Mouse (Mus musculus): ENCODE data around the gene Wdr83os. TPM values are rescaled to one million over a fixed set of nuclear protein-coding genes. Genes with fewer than 3 reads are reported as not detected.
"Not testable (repeated sequence)": the region's sequence is repeated elsewhere in the genome, so short reads cannot be mapped to it uniquely, and the experiment has no call there.

Wdr83os gene
- polyA plus RNA-seq, 1 experiment from 2014 or later = 87.7 TPM

DNA sequence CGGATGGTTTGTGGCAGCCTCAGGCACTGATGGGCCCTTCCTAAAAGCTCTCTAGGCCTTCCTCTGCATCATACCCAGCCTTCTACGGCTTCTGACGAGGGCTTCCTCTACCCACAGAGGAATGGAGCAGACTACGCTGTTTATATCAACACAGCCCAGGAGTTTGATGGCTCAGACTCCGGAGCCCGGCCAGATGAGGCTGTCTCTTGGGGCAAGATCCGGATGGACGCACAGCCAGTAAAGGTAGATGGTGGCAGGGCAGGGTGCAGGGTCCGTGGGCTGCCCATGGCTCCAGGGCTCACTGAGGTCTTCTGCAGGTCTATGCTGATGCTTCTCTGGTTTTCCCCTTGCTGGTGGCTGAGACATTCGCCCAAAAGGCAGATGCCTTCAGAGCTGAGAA, 5.9 kb upstream of the Wdr83os start:
- no peaks in the 10 kb centered on the region for H3K9me3 ChIP-seq (replicated peaks)
- H3K27ac ChIP-seq = peak overlapping the region; percentile 81
- H3K9ac ChIP-seq = no peak overlapping the region
- no peak for ATAC-seq
- peaks cover 80% of the 10 kb centered on the region for H3K4me1 ChIP-seq
- WGBS (ENCODE audit: insufficient replicate concordance) = 86% methylated on average over 10 of the region's 10 CpGs
- no peaks in the 10 kb centered on the region for H3K27me3 ChIP-seq (replicated peaks)
- peak overlapping the region; percentile 55; the same call in 1 of the 2 replicates for H3K4me2 ChIP-seq
- H3K36me3 ChIP-seq = peaks cover 63% of the 10 kb centered on the region
- no peak overlapping the region for H3K4me3 ChIP-seq

DNA sequence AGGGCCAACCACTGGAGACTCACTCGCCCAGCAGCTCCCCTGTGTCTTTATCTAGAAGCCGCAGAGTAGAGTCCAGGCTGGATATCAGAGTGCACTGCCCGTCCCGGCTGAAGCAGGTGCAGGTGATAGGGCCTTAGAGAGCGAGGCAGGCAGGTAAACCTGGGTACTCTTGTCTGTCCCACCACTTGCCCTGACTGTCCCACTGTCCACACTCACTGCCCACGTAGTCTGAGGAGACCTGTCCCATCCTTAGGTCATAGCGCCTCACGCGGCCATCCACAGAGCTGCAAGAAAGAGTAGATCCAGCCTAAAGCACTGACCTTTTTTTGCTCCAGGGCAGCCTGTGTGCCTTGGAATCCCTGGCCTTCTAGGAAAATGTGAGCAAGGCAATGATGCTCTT, 4.5 kb upstream of the Wdr83os start:
- H3K4me3 ChIP-seq = peak overlapping the region; percentile 12; the same call in 1 of the 2 replicates
- ATAC-seq = peak; percentile 67
- H3K4me1 ChIP-seq = peaks cover 76% of the 10 kb centered on the region
- H3K9me3 ChIP-seq (replicated peaks) = no peaks in the 10 kb centered on the region
- H3K27ac ChIP-seq = peak overlapping the region; percentile 81
- 50% methylated on average over 9 of the region's 9 CpGs for WGBS (ENCODE audit: insufficient replicate concordance)
- H3K27me3 ChIP-seq (replicated peaks) = no peaks in the 10 kb centered on the region
- H3K4me2 ChIP-seq = peak overlapping the region; percentile 55
- H3K9ac ChIP-seq = peak overlapping the region; percentile 42
- peaks cover 63% of the 10 kb centered on the region for H3K36me3 ChIP-seq

DNA sequence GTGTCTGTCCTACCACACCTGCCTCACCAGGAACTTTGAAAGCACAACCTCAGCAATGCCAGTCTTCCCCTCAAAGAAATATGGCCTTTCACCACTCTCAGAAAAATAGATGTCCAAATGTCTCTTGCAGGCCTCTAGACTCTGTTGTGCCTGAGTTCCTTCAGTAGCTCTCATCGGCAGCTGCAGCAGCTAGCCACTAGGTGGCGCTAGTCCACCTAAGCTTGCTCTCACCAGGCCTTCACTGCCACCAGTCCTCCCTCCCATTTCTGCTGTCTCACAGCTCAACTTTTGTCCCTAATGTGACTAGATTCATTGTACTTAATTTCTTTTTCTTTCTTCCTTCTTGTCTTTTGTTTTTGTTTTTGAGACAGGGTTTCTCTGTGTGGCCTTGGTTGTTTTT, 3.5 kb upstream of the Wdr83os start:
- Histone ChIP-seq H3K27me3 (replicated peaks) (no peaks in the 10 kb centered on the region), H3K4me1 (peaks cover 82% of the 10 kb centered on the region), H3K36me3 (peaks cover 63% of the 10 kb centered on the region), H3K9me3 (replicated peaks) (no peaks in the 10 kb centered on the region), H3K4me2 (no peak overlapping the region), H3K4me3 (no peak overlapping the region), H3K27ac (peak overlapping the region; percentile 81), H3K9ac (peak overlapping the region; percentile 42; the same call in 1 of the 2 replicates)
- ATAC-seq = peak; percentile 38; the same call in 1 of the 2 replicates
- 0% methylated on average over 2 of the region's 2 CpGs for WGBS (ENCODE audit: insufficient replicate concordance)

DNA sequence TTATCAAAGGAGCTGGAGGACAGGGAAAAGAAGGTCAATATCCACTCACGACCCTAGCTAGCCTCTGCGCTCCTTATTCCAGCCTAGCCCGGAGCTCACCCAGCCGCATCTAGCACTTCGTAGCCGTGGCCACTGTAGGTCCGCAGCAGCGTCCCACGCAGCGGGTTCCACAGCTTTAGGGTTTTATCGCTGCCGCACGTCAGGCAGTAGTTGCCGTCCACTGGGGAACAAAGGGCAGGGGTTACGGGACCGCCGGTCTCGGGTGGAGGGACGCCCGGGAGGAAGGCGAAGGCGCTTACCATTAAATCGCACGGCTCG, 367 bp upstream of the Wdr83os start:
- Histone ChIP-seq H3K36me3 (peaks cover 46% of the 10 kb centered on the region), H3K4me1 (peaks cover 82% of the 10 kb centered on the region), H3K9ac (peak overlapping the region; percentile 94), H3K4me2 (peak overlapping the region; percentile 89), H3K9me3 (replicated peaks) (no peaks in the 10 kb centered on the region), H3K27me3 (replicated peaks) (no peaks in the 10 kb centered on the region), H3K27ac (peak overlapping the region; percentile 82), H3K4me3 (peak overlapping the region; percentile 95)
- ATAC-seq = no peak
- 0% methylated on average over 25 of the region's 25 CpGs for WGBS (ENCODE audit: insufficient replicate concordance)

DNA sequence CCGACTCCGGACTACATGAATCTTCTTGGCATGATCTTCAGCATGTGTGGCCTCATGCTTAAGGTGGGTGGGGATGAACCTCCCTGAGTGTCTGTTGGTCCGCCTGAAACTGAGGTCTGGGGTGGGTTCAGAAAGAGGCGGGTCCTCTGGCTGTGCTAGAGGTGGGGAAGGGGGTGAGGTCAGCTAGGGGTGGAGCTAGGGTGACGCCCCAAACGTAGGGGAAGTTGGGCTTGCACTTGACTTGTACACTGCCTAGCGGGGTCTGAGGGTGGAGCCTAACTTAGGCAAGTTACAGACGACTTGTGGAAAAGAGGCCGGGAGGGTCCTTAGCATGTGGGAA, 646 bp downstream of the Wdr83os start, which contains the start of gene Wdr83:
Gene Wdr83 (minus strand): TSS at position 91 of the 340 bp plus-strand sequence.
- H3K4me1 ChIP-seq = peaks cover 77% of the 10 kb centered on the region

DNA sequence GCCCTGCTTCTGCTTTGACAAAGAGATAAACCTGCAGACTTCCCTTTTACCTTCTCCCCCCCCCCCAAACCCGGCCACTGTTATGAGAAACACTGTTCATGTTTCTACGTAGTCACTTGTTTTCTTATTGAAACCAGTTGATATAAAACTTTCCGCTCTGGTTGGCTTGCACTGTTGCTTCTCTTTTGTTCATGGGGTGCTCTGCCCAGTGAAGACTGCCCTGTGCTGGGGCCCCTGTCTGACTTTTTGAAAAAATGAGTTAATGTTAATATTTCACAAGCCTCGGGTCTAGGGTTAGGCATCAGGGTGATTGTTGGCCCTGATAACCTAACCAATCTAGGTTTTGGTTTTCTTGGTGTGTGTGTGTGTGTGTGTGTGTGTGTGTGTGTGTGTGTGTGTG, 1.6 kb downstream of the Wdr83os start:
- not testable (repeated sequence) for H3K9me3 ChIP-seq (replicated peaks)
- Histone ChIP-seq H3K27ac (peak overlapping the region; percentile 82), H3K4me3 (peak overlapping the region; percentile 95; the same call in 1 of the 2 replicates)

More for the DNA sequence above, 646 bp downstream of the Wdr83os start, which contains the start of gene Wdr83:
- Histone ChIP-seq H3K36me3 (peaks cover 46% of the 10 kb centered on the region), H3K9ac (peak within 1 kb of the TSS; percentile 94), H3K4me2 (peak within 1 kb of the TSS; percentile 89), H3K27me3 (replicated peaks) (no peaks in the 10 kb centered on the region), H3K4me3 (peak within 1 kb of the TSS; percentile 95), H3K9me3 (replicated peaks) (no peaks in the 10 kb centered on the region), H3K27ac (peak within 1 kb of the TSS; percentile 82)
- peak; percentile 78 for ATAC-seq
- 0% methylated on average over 9 of the region's 9 CpGs for WGBS (ENCODE audit: insufficient replicate concordance)

DNA sequence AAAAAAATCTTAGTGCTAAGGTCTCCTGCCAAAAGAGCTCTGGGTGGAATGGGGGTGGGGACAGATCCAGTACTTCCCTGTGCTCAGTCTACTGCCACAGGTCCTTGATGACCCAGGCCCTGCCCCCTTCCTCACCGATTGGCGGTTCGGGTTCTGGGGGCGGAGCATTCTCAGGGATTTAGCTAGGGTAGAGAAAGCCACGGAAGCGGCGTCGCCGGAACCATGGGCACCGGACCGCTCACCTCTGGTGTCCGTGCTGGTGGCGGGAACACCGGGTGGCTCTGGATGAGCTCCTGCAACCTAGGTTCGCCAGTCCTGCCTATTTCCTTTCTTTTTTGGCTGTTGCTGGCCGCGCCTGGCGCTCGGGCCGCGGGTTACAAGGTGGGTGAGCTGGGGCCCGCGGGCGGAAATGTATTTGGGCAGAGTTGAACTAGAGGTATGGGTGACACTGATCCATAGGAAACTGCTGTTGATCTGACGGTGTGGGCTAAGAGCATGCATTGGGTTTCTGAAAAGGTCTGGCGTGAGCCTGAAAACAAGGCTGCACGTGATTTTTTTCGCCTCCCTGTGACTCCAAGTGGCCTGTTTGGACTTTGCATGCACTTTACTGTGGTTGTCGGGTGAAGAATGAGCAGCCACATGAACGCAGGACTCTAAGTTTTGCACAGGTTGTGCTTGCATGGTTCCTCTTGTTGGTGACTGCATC, 2.7 kb downstream of the Wdr83os start, which contains the start of gene Man2b1:
Gene Man2b1 (plus strand): TSS at position 163 of the 706 bp plus-strand sequence.
- H3K4me2 ChIP-seq = peak within 1 kb of the TSS; percentile 89
- H3K9me3 ChIP-seq (replicated peaks) = no peaks in the 10 kb centered on the region
- peak; percentile 86 for ATAC-seq
- H3K4me1 ChIP-seq = peaks cover 63% of the 10 kb centered on the region
- peak within 1 kb of the TSS; percentile 94 for H3K9ac ChIP-seq
- H3K27ac ChIP-seq = peak within 1 kb of the TSS; percentile 82
- under 1% methylated on average over 30 of the region's 30 CpGs for WGBS (ENCODE audit: insufficient replicate concordance)
- H3K4me3 ChIP-seq = peak within 1 kb of the TSS; percentile 95
- no peaks in the 10 kb centered on the region for H3K27me3 ChIP-seq (replicated peaks)
- H3K36me3 ChIP-seq = peaks cover 49% of the 10 kb centered on the region

More for the DNA sequence above, 1.6 kb downstream of the Wdr83os start:
- H3K27me3 ChIP-seq (replicated peaks); ATAC-seq: not testable (repeated sequence)
- peaks cover 68% of the 10 kb centered on the region for H3K4me1 ChIP-seq
- peak overlapping the region; percentile 94 for H3K9ac ChIP-seq
- H3K4me2 ChIP-seq = peak overlapping the region; percentile 89
- WGBS (ENCODE audit: insufficient replicate concordance) = 34% methylated on average over 4 of the region's 4 CpGs
- peaks cover 48% of the 10 kb centered on the region for H3K36me3 ChIP-seq

DNA sequence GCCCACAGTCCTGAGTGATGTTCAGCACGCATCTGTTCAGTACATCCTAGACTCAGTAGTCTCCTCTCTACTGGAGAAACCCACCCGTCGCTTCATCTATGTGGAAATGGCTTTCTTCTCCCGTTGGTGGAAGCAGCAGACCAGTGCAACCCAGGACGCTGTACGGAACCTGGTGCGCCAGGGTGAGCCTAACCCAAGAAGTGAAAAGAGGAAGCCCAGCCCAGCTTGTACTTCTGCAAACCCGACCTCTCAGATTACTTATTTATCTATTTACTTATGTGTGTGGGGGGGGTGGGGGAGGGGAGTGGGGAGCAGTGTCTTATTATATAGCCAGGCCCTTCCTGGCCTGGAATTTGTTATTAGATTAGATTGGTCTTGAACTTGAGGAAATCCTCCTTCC, 4.1 kb downstream of the Wdr83os start:
- Histone ChIP-seq H3K27me3 (replicated peaks) (no peaks in the 10 kb centered on the region), H3K27ac (no peak overlapping the region), H3K9ac (no peak overlapping the region), H3K4me2 (peak overlapping the region; percentile 89), H3K4me1 (peaks cover 49% of the 10 kb centered on the region), H3K9me3 (replicated peaks) (no peaks in the 10 kb centered on the region), H3K4me3 (peak overlapping the region; percentile 72; the same call in 1 of the 2 replicates), H3K36me3 (peaks cover 51% of the 10 kb centered on the region)
- ATAC-seq = no peak
- 45% methylated on average over 8 of the region's 8 CpGs for WGBS (ENCODE audit: insufficient replicate concordance)

DNA sequence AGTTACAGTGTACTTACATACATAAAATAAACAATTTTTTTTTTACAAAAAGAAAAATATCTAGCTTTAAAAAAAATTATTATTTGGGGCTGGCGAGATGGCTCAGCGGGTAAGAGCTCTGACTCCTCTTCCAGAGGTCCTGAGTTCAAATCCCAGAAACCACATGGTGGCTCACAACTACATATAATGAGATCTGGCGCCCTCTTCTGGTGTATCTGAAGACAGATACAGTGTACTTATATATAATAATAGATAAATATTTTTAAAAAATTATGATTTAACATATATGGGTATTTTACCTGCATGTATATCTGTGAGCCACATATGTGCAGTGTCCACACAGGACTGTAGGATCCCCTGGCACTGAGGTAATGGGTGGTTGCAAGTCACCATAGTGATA, 5.7 kb downstream of the Wdr83os start:
- Histone ChIP-seq H3K36me3 (peaks cover 57% of the 10 kb centered on the region), H3K27ac (no peak overlapping the region)
- 67% methylated on average over 3 of the region's 3 CpGs for WGBS (ENCODE audit: insufficient replicate concordance)

DNA sequence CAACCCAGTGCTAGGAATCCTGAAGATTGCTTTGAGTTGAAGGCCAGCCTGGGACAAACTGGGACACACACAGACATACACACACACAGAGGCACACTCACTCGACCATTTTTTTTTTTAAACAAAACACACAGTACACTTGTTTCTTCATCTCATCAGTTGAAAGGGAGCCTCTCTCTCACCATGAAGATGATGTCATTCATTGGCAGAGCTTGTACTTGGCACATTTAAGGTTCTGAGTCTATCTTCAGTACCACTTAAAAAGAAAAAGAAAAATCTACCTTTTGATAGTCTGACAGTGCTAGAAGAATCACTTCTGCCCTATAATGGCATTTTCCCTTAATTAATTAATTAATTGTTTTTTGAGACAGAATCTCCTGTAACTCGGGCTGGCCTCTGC, 8.2 kb downstream of the Wdr83os start:
- H3K27me3 ChIP-seq (replicated peaks) = no peaks in the 10 kb centered on the region
- H3K9ac ChIP-seq = no peak overlapping the region
- peaks cover 28% of the 10 kb centered on the region for H3K4me1 ChIP-seq
- peaks cover 82% of the 10 kb centered on the region for H3K36me3 ChIP-seq
- no peak overlapping the region for H3K4me3 ChIP-seq
- 53% methylated on average over 2 of the region's 2 CpGs for whole genome bisulfite sequencing (ENCODE audit: insufficient replicate concordance)
- H3K9me3 ChIP-seq (replicated peaks) = no peaks in the 10 kb centered on the region
- ATAC-seq = no peak
- no peak overlapping the region for H3K27ac ChIP-seq
- H3K4me2 ChIP-seq = no peak overlapping the region

More for the DNA sequence above, 5.7 kb downstream of the Wdr83os start:
- Histone ChIP-seq H3K4me3 (no peak overlapping the region), H3K4me2 (no peak overlapping the region), H3K9ac (no peak overlapping the region), H3K27me3 (replicated peaks) (no peaks in the 10 kb centered on the region), H3K9me3 (replicated peaks) (no peaks in the 10 kb centered on the region), H3K4me1 (peaks cover 48% of the 10 kb centered on the region)
- ATAC-seq = no peak

DNA sequence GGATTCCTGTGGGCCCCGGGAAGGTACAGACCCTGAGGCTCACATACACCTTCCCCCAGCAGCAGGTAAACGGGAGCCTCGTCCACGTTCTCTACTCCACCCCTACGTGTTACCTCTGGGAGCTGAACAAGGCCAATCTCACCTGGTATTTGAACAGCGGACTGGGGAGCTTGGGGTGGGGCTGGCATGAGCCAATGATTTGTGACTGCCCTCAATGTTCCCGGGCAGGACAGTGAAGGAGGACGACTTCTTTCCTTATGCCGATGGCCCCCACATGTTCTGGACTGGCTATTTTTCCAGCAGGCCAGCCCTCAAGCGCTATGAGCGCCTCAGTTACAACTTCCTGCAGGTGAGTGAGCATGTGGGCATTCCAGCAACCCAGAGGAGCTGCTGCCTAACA, 10.3 kb downstream of the Wdr83os start:
- Histone ChIP-seq H3K27me3 (replicated peaks) (no peaks in the 10 kb centered on the region), H3K9me3 (replicated peaks) (no peaks in the 10 kb centered on the region), H3K4me1 (peaks cover 10% of the 10 kb centered on the region; the same call in 1 of the 2 replicates), H3K9ac (no peak overlapping the region), H3K4me2 (no peak overlapping the region), H3K36me3 (peaks cover 88% of the 10 kb centered on the region), H3K27ac (no peak overlapping the region), H3K4me3 (no peak overlapping the region)
- no peak for ATAC-seq
- WGBS (ENCODE audit: insufficient replicate concordance) = 82% methylated on average over 11 of the region's 11 CpGs

DNA sequence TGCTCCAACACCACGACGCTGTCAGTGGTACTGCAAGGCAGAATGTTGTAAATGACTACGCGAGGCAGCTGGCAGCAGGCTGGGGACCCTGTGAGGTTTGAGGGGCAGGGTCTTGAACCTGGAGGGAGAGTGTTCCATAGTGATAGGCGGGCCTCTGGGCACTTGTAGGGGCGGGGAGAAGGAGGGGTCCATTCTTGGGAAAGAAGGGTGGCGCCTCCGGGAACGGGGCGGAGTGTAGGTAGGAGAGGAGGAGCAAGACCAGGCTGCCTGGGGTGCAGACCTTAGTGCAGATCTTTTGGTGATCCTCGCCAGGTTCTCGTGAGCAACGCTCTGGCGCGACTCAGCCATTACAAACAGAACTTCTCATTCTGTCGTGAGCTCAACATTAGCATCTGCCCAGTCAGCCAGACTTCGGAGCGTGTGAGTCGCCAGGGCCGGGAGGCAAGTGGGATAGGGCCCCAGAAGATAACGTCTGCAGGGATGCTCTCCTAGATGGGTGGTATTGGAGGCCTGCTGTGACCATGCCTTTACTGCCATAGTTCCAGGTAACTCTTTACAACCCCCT, 11.1 kb downstream of the Wdr83os start:
- Histone ChIP-seq H3K4me1 (peaks cover 10% of the 10 kb centered on the region; the same call in 1 of the 2 replicates), H3K9me3 (replicated peaks) (no peaks in the 10 kb centered on the region), H3K4me2 (no peak overlapping the region), H3K4me3 (no peak overlapping the region), H3K36me3 (peaks cover 88% of the 10 kb centered on the region), H3K27me3 (replicated peaks) (no peaks in the 10 kb centered on the region), H3K9ac (no peak overlapping the region), H3K27ac (no peak overlapping the region)
- WGBS (ENCODE audit: insufficient replicate concordance) = 59% methylated on average over 21 of the region's 21 CpGs
- ATAC-seq = no peak
